Mouse (Mus musculus): ENCODE results near the gene Cdc42. TPM values are rescaled to one million over a fixed set of nuclear protein-coding genes. Genes with fewer than 3 reads are reported as not detected.
A peak's percentile ranks its signal among the peaks of the same experiment; 100 is the strongest.

Cdc42 gene
- total RNA-seq (2014; fragmentation: Nextera tagmentation) (264 and 276 TPM in 2 replicates), total RNA-seq (2017) (406 and 434 TPM in 2 replicates)

DNA sequence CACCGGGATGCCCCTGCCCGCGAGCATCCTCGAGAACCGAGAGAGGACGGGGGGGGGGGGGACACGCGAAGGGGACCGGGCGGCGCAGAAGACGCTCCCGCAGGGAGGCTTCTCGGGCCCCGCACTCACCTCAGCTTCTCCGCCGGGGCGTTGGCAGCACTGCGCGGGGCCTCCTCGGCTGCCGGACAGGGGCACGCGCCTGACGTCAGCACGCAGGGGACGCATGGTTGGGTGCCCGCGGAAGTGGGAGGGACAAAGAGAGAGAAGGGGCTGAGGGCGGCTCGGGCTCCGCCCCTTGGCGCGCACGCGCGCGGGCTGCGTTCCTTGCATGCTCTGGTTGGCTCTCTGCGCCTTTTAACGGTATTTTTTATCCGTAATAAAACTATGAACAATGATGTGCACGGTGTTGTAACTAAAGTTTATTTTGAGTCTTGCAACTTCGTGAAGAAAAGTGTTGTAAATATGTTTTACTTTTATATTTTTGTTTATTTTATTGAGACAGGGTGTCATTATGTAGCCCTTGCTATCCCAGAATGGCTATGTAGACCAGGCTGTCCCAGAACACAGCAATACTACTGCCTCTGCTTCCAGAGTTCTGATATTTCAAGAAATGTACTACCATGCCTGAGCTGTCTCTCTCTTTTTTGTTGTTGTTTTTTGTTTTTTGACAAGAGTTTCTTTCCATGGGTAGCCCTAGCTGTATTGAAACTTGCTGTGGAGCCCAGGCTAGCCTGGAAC, at the start of gene Cdc42:
Gene Cdc42, minus strand, starts transcription at position 204 of the 738 bp plus-strand sequence.
- peak; percentile 96 for ATAC-seq (replicated peaks; ENCODE audit: low FRiP score, low TSS enrichment, poor library complexity, severe bottlenecking)

DNA sequence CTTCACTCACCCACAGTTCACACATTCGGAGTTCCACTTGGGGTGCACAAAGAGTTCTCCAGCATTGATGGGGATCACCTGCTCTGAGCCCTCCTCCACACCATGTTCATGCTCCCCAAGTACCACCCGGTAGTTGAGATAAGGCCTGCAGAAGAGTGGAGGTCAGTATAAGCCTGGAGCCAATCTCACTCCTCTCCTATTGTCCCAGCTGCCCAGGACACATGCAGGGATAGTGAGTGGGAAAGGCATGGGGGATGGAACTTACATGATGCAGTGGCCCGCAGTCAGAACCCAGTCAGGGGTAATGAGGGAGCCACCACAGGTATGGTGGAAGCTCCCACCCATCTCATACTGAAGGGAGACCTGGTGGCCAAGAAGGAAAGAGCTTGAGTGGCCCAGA, 48.1 kb upstream of the Cdc42 start:
- ATAC-seq (replicated peaks; ENCODE audit: low FRiP score, low TSS enrichment, poor library complexity, severe bottlenecking): no peak

DNA sequence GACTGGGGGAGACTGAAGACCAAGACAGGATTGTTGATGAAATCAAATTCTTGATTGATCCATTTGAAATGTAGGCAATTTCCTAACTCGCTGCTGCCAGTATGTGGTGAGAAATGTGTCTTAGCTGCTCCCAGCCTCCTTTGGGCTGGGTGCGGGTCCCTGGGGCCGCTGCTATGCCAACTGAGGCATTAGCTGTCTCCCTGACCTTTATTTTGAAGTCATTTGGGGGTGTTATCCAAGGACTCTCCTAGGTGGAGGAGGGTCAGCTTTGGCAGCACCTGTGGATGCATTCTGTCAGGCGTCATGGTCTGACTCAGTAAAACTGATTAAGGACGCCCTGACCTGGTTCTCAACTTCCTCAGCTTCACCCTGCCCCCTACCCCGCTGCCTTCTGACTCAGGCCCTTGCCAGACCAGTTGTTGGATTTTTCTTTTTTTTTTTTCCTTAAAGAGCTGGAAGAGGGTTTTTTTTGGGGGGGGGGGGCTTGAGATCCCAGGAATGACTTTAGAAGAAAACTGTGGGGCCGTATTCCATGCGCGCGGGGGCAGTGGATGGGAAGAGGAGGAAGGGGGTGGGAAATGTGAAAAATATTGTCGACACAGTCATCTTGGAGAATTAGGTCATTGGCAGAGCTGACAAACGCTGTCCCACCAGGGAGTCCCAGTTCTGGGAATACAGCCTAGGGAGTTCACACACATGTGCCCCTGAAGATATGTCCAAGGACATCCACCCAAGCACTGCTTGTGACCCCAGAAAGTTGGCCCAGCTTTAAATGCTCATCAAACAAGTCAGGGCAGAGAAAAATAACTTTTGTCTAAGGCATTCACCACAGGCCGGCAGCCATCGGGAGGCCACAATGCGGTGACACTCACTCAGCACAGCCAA, 39.4 kb upstream of the Cdc42 start:
- ATAC-seq (replicated peaks; ENCODE audit: low FRiP score, low TSS enrichment, poor library complexity, severe bottlenecking): no peak

DNA sequence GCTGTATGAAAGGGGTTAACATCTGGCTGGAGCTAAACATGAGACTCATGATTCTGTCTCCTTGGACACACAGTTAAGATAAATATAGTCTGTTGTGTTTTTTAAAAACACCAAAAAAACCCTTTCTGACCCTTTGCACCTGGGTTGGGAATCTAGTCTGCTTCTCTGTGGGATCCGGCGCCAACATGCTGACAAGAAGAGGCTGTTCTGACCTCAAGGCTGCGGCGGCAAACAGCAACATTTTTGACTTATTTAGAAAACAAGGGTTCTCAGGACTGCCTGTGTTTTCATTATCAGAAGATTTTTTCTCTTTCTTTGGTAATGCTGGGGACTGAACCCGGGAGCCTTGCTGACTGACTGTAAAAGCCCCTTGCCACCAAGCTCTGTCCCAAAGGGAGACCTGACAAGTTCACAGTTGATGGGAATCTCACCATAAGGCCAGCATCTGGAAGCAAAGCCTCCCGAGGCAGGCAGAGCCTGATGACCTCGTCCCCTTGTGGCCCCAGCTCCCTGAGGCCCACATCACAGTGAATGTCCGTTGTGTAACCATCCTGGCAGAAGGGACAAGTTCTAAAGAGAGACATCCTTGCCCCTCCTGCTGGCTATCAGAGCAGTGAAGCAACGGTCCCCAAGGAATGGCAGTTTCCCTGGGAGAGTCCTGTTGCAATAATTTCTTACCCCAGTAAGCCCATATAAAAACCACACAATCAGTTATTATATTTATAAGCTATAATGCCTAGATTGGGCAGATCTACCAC, 36.0 kb upstream of the Cdc42 start:
- ATAC-seq (replicated peaks; ENCODE audit: low FRiP score, low TSS enrichment, poor library complexity, severe bottlenecking): no peak

DNA sequence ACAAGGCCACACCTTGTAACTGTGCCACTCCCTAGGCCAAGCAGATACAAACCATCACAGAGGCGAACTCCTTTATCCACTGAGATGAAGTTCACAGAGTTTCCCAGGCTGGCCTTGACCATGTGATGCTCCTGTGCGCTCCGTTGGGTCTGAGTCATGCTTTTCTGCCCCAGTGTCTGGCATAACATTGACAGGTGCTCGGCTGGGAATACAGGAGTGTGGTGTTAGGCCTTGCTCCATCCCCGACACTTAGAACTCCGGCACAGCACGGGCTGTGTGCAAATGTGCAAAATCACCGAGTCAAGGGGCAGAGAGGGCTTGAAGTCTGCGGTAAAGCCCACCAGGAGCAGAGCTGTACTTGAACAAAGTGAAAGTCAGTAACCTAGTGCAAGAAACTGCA, 35.4 kb upstream of the Cdc42 start:
- no peak for ATAC-seq (replicated peaks; ENCODE audit: low FRiP score, low TSS enrichment, poor library complexity, severe bottlenecking)

DNA sequence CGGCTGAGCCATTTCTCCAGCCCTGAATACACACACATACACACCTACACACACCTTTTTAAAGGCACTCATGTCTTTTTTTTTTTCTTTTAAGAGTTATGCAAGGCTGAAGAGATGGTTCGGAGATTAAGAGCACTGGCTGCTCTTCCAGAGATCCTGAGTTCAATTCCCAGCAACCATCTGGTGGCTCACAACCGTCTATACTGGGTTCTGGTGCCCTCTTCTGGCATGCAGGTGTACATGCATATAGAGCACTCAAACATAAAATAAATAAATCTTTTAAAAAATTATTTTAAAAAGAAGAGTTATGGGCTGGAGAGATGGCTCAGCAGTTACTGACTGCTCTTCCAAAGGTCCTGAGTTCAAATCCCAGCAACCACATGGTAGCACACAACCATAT, 33.8 kb upstream of the Cdc42 start:
- ATAC-seq (replicated peaks; ENCODE audit: low FRiP score, low TSS enrichment, poor library complexity, severe bottlenecking): no peak

DNA sequence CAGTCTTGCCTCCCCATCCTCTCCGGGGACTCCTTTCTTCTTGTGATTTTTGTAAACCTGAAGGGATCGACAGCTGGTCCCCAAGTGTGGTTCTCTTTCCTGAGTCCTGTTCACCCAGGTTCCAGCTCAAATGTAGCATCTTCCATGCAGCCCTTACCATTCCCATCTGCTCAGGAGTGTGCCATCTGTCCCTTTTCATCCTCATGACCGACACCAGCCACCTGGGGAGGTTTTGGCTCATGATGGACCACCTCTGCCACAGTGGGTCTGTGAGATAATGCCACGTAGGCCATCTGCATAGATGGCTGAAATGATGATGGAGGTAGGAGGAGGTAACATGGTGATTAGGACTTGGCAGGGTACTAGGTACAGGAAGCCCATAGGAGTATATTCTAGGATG, 32.7 kb upstream of the Cdc42 start:
- ATAC-seq (replicated peaks; ENCODE audit: low FRiP score, low TSS enrichment, poor library complexity, severe bottlenecking): no peak

DNA sequence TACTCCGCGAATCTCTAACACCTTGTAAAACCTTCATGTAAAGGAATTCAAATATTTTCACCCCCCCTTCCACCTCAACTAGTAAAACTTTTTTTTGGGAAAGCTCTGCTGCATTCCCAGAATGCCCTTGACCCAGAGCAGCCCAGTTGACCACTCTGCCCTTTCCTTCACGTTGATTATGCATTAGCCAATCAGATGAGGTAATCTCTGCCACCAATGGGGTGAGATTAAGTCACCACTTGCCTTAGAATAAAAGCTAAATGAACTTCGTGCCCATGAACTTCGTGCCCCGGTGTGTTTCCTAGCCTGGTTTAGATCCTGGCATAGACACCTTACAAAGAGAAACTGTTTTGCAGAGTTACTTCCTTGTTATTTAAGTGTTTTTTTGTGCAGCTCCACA, 31.5 kb upstream of the Cdc42 start:
- ATAC-seq (replicated peaks; ENCODE audit: low FRiP score, low TSS enrichment, poor library complexity, severe bottlenecking): no peak

DNA sequence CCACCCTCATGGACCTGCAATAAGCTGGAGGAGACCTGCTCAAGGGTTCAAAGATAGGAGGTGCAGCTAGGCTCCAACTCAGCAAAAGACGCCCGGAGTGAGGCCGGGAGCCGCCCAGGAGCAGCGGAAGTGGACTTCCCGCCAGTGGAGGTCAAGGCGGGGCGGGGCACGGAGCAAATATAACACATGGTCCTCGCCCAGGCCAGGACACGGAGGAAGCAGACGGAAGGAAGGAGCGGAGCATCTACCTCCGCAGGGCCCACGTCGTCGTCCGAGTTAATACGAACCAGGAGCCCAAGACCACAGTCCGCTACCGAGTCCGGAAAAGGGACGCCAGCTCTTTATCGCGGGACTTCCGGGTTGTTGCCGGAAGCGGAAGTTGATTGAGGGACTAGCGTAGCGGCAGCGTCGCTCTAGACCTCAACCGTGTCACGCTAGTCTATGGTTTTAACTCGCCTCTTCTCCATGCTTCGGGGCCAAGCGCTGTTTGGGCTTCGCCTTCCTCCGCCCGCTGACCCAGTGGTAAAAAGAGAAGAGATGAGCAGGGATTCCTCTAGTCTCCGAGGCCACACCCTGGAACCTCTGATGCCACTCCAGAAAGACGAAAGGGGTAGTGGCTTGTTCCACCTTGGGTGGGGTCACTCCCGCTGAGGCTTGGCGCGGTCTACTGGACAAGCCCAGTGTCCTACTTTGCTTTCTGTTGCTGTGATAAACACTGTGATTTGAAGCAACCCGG, 30.7 kb upstream of the Cdc42 start:
- ATAC-seq (replicated peaks; ENCODE audit: low FRiP score, low TSS enrichment, poor library complexity, severe bottlenecking): peak; percentile 90

DNA sequence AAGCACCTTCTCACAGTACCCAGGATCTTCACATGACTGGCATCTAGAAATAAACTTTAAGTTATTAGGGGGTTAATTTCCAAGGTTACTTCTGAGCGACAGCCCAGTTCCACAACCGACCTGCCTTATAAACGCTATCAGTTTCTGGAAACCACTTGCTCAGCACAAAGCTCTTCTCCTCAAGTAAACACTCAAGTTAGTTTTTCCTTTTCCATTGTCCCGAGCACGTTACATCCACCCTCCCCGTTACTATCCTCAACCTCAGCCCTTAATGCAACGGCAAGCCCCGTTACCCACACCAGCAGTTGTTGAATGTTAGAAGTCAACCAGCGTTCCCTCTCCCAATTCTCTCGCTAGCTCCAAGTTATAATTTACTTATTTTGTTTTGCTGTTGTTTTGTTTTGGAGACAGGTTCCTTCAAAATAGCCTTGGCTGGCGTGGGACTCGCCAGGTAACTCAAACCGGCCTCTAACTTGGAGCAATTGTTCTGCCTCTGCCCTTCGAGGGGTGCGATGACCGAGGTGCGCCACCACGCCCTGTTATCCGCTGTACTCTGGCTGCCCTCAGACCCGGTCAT, 30.1 kb upstream of the Cdc42 start:
- ATAC-seq (replicated peaks; ENCODE audit: low FRiP score, low TSS enrichment, poor library complexity, severe bottlenecking): peak; percentile 40

DNA sequence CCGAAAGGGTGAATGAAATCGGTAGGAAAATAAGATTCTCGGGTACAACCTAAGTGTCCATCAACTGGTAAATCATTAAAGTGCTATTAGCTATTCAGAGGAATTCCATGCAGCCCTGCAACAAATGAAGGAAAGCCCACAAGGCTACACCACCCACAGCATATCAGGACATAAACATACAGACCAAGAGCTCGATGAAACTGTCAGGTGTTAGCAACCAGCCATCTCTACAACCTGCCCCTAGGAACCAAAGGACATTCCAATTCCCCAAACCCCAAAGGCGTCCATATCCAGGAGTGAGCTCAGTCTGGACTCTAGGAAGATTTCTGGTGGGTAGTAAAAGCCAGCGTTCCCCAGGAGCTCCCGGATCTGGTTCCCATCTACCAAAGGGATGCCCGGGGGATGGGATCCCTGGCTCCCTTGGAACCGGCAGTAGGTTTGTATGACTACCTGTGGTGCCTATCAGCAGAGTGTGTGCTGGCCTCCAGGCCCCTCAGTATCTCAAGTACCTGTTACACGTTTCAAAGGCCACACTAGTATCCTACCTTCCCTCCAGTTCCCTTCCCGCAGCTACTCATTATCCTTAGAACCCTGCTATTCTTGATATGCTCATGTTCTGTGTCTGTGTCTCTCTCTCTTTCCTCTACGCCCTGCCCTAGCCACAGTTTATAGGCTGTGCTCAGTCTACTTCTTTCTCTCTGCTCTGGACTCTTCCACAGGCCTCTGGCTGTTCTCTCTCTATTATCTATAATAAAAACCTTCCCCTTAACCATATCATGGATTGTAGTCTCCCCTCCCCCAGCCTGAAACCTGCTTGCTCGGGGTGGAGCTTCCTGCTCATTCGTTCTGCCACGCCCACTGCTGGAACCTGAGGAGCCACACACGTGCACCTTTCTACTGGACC, 23.4 kb upstream of the Cdc42 start:
- peak; percentile 100 for ATAC-seq (replicated peaks; ENCODE audit: low FRiP score, low TSS enrichment, poor library complexity, severe bottlenecking)

DNA sequence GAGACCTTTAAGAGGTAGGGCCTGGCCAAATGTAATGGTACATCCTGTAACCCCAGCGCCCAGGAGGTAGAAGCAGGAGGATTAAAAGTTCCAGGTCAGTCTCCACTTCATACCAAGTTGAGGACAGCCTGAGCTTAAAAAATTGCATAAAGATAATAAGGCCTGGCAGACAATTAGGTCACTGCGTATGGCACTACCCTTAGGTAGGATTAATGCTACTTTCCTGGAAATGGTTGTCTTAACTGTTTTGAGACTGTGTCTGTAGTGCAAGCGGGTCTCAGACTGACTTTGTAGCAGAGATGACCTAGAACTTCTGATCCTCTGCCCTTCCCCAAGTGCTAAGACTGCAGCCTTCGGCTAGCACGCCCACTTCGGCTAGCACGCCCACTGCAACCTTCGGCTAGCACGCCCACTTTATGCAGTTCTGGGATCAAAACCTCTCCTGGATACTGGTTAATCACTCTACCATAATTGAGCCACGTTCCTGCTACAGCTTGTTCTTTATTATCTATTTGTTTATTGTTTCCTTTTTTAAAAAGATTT, 22.3 kb upstream of the Cdc42 start:
- no peak for ATAC-seq (replicated peaks; ENCODE audit: low FRiP score, low TSS enrichment, poor library complexity, severe bottlenecking)

DNA sequence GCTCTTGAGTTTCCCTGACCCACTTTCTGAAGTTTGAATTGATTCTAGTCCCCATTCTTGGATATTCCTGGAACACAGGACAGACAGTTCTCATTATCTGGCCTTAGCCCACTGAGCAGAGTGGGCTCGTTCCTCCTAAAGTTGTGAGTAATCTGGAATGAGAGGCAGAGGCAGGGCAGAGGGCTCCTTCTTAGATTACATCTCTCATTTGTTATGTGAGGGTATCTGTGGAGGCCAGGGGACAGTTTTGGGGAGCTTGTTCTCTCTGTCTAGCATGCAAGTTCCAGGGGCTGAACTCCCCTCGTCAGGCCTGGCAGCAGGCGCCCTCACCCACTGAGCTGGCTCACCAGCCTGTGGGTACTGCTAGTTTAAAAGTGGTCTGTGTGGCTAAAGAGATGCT, 21.6 kb upstream of the Cdc42 start:
- ATAC-seq (replicated peaks; ENCODE audit: low FRiP score, low TSS enrichment, poor library complexity, severe bottlenecking): no peak

DNA sequence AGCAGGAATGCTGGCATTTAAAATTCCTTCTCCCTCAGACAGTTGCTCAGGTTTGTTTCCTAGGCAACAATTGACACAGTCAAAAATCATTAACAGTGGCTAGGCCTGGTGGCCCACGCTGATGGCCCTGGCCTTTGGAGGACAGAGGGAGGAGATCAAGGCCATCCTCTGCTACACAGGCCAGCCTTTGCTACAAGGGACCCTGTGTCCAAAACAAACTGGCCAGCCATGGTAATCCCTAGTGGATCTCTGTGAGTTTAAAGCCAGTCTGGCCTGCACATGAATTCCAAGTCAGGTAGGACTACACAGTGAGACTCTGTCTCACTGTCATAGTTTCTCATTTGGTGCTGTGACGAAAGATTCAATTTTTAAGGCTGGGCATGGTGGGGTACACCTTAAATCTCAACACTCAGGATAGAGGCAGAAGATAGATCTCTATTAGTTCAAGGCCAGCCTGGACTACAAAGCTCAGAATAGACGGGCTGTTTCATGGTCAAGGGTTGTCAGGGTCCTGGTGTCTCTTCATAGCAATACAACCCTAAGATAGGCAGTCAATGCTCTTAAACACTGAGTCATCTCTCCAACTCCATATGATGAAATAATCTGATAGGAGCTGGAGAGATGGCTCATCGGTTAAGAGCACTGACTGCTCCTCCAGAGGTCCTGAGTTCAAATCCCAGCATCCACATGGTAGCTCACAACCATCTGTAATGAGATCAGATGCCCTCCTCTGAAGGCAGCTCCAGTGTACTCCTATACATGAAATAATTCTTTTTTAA, 20.2 kb upstream of the Cdc42 start:
- ATAC-seq (replicated peaks; ENCODE audit: low FRiP score, low TSS enrichment, poor library complexity, severe bottlenecking): no peak

DNA sequence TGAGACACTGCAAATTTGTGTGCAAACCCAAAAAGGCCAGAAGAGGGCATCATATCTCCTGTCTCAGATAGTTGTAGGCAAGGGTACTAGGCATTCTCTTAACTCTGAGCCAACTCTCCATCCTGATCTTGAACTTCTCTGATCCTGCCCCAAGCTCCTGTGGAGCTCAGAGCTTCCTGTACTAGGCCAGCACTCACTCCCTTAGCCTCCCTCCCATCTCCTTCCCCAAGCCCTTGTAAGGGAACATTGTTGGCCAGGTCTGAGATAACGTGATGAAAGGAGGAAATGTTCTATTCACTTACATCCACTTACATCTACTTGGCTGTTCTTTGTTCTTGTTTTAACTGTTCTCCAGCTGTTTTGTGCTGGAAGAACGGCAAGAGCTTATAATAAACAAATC, 19.3 kb upstream of the Cdc42 start:
- no peak for ATAC-seq (replicated peaks; ENCODE audit: low FRiP score, low TSS enrichment, poor library complexity, severe bottlenecking)

DNA sequence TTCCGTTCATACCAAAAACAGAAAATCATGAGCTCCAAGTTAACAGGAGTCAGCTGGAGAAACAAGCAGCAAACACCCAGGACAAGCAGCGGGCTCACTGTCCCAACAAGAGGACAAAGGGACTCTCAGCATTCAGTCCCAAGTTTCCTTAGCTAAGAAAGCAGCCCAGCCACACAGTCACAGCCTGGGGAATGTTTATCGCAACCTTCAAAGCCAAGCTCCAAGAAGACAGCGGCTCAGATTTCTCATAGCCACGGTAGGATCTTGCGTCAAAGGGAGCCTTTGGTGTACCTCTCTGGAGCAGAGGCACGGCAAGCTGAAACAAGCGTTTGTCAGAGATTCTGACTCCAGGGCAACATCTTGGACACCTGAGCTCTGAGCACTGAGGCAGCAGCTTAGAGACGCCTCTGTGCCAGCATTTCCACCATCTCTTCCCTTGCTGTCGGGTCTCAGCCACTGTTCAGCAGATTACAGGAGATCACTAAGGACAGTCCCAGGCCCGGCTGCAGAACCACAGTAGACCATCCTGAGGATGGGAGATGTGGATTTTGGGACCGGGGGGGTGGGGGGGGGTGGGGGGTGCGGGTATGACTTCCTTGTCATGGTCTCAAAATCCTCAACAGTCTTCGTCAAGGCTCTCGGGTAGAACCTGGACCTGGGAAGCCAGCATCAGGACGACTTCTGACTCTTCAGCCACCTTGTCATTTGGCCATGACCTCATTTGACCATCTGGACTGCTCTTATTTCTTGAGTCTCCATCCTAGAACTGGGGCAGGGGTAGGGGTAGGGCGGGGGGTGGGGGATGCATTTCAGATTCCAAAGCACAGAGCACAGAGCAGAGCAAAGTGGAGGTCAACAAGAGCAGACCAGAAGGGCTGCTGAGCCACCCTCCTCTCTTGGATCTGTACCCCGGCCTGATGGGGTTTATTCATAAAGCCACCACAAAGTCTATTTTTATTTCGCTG, 18.1 kb upstream of the Cdc42 start:
- ATAC-seq (replicated peaks; ENCODE audit: low FRiP score, low TSS enrichment, poor library complexity, severe bottlenecking): no peak
